Mouse (Mus musculus): ENCODE measurements around the gene Brf1.

The Brf1 gene

DNA sequence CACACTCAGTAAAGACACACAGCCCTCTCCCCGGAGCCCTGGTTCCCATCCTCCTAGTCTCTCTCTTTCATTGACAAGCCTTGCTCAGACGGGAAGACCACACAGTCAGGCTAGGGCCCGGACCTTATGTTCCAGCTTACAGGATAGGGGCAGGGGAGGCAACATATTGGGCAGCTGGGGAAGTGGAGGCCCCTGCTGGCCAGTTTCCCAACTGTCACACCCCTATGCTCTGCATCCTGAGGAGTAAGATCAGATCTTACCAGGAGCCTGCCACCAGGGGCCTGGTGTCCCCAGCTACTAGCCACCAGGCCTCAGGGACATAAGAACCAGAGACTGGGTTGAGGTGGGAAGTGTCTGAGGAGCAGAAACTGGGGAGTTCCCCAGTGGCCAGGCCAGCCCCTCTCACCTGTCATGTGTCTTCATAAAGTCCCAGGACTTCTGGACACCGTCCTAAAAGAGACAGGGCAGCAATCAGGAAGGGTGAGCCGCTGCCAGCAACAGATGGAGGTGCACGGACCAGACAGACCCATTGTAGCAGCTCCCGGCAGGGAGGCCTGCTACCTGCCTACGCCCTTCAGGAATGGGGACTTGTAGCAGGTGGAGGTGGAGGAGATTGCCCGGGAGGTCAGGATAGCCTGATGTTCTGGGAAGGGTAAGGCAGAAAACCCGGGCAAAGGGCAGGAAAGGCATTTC lies 61.5 kb downstream of the Brf1 start:
- DNase-seq (ENCODE audit: low read depth) = no peak

DNA sequence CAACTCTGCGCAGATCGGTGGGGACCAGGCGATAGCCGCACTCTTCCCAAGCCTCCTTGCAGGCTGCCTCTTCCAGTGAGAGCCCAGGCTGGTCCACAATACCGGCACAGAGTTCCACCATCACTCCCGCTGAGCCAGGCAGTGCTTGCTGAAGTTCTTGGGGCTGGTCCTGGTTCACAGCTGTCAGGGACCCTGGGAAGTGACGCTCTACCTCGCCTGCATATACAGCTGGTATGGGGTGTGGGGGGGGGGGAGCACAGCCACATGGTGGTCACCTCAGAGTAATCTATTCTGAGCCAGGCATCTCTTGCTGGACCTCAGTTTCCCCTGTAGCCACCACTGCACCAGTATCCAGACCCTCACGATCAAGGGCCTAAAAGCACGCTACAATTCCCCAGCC lies 62.1 kb downstream of the Brf1 start:
- DNase-seq (ENCODE audit: low read depth) = no peak

DNA sequence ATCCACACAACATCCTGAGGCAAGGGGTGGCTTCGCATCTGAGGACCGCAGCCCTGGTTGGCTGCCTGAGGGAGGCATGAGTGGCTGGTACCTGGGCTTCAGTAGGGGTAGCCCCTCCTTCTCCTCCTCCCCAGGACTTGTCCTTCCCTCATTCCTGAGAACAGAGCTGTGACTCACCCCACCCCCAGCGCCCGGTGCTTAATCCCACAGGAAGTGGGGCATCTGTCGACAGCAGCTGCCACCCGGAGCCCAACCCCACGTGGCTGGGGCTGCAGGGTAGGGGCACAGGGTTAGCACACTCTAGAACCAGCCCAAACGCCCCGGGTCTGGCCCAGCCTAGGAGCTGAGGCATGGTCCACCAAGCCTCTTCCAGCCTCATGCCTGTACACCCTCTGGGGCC lies 62.6 kb downstream of the Brf1 start:
- no peak for DNase-seq (ENCODE audit: low read depth)

DNA sequence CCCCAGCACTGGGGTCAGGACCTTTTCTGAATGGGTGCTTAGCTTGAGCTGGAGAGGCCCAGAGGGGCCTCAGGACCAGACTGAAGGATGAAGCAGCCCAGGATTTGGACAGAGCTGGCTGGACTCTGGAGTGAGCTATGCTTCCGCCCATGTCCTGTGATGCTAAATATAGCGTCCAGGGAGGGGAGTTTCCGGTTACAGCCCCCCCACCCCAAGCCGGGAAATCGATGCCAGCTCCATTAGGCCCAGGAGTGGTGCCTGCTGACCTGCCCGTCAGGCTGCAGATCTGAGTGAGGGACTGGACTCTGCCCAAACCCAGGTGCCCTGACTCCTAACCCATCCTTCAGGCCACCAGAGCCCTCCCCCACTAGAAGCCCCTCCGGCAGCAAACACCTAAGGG lies 67.9 kb downstream of the Brf1 start:
- no peak for DNase-seq (ENCODE audit: low read depth)

DNA sequence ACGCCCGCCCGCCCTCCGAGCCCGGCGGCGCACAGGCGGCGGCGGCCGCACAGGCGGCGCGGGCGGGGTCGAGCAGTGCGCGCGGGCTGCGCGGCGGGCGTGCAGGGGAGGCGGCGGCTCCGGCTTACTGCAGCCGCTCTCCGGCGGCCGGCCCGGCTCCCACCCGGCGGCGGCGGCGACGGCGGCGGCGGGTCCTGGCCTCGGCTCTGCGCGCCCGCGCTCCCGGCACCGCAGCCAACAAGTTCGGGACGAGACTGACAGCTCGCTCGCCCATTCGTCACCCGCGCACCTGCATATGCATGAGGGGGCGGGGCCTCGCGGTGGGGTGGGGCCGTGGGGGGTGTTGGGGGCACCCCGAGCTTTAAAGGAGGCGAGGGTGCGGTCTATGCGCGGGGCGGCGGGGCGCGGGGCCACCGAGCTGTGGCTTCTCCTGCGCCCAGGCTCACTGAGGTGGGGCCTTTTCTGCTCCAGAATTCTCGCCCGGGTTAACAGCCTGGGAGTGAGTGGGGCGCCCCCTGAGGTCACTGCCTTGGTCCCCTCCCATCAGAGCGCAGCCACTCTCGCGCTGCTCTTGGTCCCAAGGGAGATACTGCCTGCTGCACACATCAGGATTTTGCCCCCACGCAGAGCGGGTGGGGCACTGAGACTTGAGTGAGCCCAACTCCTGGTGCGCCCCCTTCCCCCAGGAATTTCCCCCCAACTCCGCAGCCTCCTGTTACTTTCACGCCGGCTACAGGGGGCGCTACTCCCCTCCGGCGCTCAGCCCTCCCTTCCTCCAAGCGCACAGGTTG lies 70.7 kb downstream of the Brf1 start, which contains the start of gene Jag2:
Jag2 (minus strand) TSS at position 215 of the 791 bp plus-strand sequence.
- no peak for DNase-seq (ENCODE audit: low read depth)

DNA sequence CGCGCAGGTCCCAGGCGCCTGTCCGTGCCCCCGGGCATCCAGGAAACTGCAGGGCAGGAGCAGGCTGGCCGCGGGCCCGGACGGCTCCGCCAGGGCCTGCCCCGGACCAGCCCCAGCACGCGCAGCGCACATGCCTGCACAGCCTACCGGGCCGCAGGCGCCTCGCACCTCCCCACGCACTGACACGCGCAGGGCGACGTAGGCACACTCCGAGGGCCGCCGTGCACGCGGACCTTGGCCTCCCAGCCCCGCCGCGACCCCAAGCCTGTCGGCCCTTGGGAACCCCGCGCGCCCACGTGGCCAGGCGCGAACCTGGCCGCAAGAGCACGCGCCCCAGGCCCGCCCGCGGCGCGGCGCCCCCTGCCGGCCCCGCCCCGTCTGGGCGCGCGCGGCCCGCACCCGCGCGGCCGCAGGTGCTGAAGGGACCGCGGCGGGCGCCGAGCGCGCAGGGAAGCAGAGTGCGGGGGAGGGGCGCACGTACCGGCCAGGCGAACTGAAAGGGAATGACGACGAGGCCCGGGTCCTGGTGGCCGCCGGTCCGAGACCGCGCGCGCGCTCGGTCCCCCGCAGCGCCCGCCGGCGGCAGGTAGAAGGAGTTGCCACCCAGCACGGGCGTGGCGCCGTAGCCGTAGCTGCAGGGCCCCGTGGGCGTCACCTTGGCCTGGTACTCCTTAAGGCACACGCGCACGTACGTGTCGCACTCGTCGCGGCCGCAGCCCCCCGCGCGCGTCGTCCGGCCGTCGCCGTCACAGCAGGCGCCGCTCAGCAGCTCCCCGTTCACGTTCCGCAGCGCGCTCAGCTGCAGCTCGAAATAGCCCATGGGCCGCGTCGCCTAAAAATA lies 71.9 kb downstream of the Brf1 start:
- no peak for DNase-seq (ENCODE audit: low read depth)

DNA sequence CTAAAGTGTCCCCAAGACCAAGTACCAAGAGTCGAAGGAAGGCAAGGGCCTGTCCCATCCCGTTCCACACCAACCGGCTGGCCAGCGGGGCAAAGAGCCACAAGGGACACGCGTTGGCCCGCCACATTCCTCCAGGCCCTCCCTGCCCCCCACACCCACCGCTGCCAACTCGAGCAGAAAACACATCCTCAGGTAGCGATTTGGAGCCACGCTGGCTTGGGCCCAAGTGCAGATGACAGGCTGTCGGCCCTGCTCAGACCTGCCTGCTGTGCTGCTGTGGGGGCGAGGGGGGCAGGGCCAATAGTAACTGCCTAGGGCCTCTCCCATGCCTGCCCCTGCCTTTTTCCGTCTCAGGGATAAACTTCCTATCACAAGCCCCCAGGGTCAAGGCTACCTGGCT lies 73.2 kb downstream of the Brf1 start:
- no peak for DNase-seq (ENCODE audit: low read depth)

DNA sequence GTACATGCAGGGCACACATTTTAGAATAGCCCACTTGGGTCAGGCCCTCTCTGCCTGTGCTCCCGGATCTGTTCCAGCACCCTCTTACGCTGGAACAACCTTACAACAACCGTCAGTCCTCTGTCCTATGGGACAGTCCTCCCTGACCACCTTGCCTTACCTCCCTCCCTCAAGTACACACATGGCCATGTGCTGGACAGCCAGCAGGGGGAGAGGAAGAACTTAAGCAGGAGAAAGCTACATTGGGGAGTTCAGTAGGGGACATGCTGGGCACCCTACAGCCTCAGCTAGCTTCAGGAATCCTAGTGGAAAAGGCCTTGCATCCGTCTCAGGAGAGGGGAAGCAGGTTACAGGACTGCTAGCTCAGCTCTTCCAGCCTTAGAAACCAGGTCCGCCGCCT lies 74.6 kb downstream of the Brf1 start:
- no peak for DNase-seq (ENCODE audit: low read depth)

DNA sequence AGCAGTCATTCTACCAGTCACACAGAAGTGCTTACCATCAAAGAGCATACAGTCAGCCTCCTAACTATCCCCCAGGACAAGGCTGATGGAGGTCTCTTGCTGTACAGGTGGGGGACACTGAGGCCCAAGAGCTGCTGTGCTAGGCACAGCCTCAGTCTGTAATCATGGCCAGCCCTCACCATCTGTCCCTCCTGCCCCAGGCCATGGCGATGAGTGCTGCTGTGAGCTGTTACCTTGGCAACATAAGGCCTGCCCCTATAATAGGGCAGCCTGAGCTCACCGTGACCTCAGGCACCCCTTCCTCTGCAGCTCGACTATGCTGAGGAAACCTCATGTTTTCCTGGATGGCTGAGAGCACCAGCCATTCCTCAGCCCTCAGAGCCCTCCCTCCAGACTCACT lies 78.0 kb downstream of the Brf1 start:
- DNase-seq (ENCODE audit: low read depth) = no peak

DNA sequence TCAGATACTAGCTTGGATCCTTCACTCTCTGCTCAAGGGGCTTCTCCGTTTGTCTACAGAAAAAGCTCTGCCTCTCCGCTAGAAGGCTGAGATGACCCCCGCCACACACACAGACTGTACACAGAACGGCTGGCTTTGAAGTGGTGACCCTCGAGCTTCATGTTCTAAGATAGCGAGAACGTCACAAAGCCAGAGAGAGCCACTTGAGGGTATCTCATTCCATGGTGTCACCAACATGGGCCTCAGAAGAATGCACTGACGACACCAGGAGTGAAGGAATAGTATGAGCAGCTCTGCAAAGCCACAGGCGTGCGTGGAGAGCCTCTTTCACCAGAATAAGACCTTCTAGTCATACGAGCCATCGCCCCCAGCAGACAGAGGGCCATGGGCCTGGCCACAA lies 79.0 kb downstream of the Brf1 start:
- DNase-seq (ENCODE audit: low read depth) = no peak

DNA sequence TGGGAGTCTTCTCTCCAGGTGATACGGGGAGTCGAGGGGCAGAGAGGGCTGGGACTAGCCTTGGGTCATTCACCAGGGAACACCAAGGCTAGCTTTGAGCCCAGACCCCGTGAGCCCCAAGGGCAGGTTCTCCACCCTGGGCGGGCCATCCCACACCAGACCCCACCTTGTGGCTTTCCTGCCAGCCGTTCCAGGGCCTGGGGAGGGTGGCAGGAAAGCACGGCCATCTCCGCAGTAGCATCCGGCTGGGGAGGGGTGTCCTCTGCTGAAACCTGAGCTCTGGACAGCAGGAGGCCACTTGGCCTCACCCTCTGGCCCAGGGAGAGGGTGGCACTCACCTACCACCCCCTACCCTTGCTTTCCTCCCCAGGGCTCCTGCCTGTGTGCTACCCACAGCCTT lies 82.6 kb downstream of the Brf1 start:
- DNase-seq (ENCODE audit: low read depth) = no peak

DNA sequence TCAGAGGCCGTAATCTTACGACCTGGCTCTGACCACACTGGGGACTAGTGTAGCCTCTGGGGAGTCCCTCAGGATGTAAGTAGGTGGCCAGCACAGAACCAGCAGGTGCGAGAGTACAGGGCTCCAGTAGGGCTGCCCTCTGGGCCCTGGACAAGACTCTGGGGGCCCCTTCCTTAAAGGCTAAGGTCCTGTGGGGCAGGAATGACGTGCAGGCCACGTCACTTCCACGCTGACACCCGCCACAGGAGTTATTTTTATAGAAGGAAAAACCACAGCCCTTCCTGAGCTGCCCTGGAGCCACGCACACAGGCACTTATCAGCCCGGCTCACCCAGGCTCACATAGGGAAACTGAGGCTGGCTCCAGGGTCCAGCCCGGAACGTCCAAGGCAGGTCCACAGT lies 83.0 kb downstream of the Brf1 start:
- DNase-seq (ENCODE audit: low read depth) = no peak

DNA sequence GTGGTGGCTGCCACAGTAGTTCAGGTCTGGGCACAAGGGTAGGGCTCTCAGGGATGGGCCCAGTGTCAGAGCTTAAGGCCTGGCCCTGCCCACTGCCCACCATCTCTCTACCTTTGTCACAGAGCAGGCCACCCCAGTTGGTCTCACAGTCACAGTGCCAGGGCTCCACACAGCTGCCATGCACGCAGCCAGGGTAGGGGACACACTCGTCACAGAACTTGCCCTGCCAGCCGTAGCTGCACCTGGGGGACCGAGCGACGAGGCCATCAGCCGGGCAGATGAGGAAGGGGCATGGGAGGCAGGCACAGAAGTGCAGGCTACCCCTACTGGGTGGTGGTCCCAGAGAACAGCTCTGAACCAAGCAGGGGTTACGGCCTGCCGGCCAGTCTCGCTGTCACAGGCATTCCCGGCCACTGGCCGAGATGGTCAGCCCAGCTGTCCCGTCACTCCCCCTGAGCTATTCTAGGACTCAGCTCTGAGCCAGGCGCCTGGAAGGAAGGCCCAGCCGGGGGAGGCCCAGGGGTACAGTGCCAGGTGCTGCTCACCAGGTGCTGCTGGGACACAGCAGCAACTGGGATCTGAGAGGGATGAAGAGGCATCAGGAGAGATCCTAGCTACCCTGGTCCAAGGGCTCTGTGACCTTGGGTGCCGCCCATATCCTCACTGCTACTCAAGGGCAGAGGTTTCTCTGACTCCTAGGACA lies 83.7 kb downstream of the Brf1 start:
- no peak for DNase-seq (ENCODE audit: low read depth)

DNA sequence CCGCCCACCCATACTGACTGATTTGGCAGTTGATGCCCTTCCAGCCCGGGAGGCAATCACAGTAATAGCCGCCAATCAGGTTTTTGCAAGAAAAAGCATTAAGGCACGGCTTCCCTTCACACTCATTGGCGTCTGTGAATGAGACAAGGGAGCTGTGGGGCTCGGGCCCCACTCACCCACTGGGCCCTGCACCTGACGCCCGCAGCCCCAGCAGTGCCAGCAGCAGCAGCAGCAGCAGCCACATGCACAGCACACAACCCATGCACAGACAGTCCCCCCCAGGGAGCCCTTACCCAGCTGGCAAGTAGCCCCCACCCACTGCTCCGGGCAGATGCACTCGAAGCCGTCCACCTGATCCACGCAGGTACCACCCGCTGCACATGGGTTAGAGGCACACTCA lies 84.9 kb downstream of the Brf1 start:
- DNase-seq (ENCODE audit: low read depth) = no peak

DNA sequence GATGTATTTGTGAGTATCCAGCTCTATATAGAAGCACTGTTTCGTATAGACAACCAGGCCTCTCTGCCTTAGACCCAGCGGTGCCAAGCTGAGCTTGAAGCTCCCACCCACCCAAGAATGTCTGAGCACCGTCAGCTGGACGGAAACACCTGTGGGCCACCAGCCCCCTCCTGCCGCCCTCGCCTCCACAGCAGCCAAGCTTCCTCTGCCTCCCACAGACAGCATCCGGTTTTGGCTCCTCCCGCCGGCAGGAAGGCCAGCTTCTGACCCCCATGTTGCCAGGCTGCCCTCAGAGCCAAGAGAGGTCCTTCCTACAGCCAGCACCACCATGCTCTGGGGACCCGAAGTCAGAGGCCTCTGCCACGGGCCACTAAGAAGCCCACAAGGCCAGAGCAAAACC lies 86.0 kb downstream of the Brf1 start:
- DNase-seq (ENCODE audit: low read depth) = no peak

DNA sequence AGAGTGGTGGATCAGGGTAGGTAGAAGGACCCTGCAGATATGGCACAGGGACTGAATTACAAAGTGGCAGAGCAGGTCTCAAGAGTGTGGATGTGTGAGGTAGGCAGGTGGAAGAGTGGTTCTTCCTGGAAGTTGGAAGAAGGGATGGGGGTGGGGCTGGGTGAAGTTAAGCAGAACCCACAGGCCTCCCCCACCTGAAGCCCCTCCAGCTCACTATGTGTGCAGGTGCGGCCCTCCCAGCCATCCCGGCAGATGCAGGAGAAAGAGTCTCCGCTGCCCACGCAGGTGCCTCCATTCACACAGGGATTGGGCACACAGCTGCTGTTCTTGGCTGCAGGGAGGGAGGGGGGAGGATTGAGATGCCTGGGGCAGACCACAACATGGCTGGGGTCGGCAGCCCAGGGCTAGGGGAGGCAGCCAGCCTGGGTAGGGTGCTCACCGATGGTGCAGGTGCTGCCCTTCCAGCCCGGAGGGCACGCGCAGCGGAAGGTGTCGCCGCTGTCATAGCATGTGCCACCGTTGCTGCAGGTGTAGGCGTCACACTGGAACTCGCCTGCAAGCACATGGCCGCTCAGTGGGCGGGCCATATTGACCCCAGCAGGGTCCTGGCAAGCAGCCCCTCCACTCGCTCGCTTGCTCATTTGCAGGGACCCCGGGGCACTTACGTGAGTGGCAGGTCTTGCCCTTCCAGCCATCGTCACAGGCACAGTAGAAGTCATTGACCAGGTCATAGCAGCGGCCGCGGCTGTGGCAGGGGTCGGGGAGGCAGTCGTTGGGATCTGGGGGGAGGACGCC lies 87.4 kb downstream of the Brf1 start:
- no peak for DNase-seq (ENCODE audit: low read depth)

DNA sequence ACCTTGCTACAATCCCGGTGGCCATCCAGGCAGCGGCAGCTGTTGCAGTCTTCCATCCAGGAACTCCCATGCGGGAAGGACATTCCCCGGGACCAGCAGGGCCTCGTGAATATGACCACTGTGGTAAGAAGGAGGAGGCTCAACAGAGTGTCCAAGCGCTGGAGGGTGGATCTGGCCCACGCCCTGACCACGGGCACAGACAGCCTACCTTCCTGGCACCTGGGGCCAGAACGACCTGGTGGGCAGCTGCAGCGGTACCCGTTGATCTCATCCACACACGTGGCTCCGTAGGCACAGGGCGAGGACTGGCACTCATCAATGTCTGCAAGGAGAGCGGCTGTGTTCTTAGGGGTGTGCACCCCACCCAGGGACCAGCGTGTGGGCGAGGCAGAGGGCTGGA lies 88.8 kb downstream of the Brf1 start:
- no peak for DNase-seq (ENCODE audit: low read depth)
